Mouse (Mus musculus) thymus, postnatal 25 days (tissue): ENCODE data around the gene Derl3.

Source experiments
- DNase-seq: peaks from one replicate; pipeline ENCODE4 v3.0.0; 2022

Gene Derl3

DNA sequence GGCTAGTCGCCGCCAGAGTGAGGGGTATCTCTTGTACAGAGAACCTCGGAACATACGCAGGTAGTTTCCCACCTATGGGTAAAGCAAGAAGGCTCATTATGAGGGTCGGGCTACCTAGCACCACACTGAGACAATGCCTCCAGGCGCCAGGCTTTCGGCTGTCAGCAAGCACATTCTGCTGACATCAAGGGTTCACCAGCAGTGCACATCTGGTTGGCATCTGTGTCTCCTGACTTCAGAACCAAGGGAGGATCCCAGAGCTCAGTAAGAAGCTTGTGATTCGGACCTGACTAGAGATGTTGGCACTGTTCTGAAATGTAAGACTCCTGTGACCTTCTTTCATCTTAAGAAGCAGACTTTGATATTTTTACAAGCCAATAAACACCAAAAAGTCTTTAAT lies 23.6 kb downstream of the Derl3 start:
- no peak for DNase-seq

GRCm38 (mm10) chr10:75919026-75919425 lies 25.8 kb downstream of the Derl3 start:
- DNase-seq: no peak

- DNase-seq: peak; percentile 93
These were observed 28.0 kb downstream of the Derl3 start, which contains the start of gene Smarcb1 for GRCm38 (mm10) chr10:75921026-75921725. Smarcb1 (minus strand) TSS chr10:75921617.

GRCm38 (mm10) chr10:75921726-75922560 lies 28.7 kb downstream of the Derl3 start:
- no peak for DNase-seq

DNA sequence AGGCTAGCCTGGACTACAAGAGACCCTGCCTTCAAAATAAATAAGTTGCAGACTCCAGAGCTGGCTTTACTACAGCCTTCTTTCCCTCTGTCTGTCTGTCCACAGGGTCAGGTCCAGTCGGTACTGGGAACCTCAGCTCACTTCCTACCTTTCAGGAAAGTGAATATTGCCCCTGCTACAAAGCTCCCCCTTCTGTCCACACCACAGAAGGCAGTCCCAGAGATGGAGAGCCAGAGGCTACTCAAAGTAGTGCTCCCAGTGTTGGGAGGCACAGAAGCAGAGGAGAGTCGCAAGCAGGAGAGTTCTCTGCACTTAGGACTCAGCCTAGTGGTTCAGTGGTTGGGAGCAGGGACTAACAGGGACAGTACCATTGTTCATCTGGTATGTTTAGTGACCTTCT lies 31.1 kb downstream of the Derl3 start:
- DNase-seq: no peak

- DNase-seq: peak; percentile 29
These were observed 33.2 kb downstream of the Derl3 start for GRCm38 (mm10) chr10:75926396-75926795.

- DNase-seq: no peak
These were observed 37.1 kb downstream of the Derl3 start for GRCm38 (mm10) chr10:75930304-75930703.

DNA sequence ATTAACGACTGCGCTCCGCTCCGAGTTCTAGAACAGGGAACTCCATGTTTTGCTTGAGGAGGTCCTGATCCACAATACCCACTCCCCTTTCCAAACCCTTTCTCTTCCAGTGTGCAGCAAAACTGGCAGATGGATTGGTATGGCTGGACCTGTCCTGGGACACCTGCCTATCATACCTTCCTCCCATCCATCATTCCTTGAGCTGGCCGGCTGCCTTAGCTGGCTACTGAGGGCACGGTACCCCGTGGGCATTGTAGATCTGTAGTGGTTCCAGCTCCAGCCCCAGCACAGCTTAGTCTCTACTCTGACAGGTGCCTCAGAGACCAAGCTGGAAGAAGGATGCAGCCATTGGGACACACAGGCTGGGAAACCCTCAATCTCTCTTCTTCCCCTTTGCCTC lies 38.1 kb downstream of the Derl3 start:
- no peak for DNase-seq

DNA sequence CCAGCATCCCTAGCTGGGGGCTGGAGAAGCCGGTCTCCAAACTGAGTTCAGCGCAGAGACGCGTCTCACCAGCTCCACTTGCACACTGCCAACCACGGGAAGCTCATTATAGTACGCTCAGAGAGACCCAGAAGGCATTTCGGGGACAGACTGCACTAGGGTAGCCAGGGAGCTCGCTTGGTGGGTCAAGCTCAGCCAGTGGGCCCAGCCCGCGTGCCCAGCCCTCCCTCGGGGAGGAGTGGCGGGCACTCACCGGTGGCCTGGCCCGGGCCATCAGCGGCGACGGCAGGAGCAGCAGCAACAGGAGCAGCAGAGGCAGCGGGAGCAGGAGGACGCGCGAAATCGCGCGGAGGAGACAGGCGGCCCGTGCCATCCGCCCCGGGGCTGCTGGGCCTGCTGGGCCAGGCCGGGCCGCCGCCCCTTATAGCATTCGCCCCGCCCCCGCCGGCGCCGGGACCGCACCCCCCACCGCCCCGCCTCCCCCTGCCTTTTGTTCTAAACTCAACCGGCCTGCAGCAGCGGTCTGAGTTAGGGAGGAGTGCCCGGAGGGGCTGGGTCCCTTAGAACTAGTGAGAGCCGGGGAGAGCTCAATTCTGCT lies 39.0 kb downstream of the Derl3 start:
- DNase-seq: peak; percentile 42

DNA sequence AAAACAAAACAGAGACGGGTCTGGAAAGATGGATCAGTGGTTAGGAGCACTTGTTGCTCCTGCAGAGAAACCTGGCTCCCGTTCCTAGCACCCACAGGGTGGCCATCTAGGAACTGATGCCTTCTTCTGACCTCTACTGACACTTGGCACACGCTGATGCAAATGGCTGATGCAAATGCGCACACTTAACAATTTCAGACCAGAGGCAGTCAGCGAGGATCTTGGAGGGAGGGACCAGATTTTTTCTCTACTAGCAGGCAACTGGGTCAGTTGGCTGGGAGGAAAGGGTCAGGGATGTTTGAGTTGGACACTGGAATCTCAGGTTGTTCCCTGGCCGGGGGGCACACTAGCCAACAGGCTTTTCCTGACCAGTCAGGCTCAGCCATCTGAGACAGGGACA lies 39.7 kb downstream of the Derl3 start, which contains the start of gene Chchd10:
Gene Chchd10, plus strand, starts transcription at position 240 of the 400 bp plus-strand sequence.
- no peak for DNase-seq

- DNase-seq: no peak
These were observed 41.8 kb downstream of the Derl3 start for GRCm38 (mm10) chr10:75934991-75935390.

DNA sequence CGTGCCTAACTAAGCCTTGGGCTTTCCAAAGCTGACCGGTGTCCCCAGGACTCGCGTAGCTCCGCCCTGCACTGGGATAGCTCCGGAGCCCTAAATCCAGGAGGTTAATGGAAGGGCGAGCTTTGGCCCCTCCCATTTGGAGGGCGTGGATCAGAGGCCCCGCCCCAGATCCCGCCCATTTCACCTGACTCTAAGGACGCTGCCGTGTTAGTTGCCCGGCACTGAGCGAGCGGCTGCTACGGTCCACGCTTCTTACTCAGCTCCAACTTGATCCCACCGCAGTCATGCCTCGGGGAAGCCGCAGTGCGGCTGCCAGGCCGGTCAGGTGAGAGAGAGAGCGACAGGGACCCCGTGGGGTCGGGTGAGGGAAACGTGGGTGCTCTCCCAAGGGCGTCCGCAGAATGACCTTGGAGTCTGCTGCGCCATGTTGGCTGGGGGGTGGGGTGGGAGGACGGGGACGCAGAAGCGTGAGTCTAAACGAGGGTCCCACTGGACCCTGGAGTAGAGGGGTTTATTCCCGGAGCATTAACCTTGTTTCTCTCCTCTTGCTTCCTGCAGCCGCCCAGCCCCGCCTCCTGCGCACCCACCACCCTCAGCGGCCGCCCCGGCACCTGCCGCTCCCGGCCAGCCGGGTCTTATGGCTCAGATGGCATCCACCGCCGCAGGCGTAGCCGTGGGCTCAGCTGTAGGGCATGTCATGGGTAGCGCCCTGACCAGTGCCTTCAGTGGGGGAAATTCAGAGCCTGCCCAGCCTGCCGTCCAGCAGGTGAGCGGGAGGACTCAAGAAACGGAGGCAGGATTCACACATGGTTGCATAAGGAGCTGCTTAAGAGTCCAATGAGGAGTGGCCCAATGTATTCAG lies 42.7 kb downstream of the Derl3 start, which contains the start of gene Mmp11:
Gene Mmp11, minus strand, starts transcription at position 817 of the 862 bp plus-strand sequence.
- DNase-seq: peak; percentile 58

GRCm38 (mm10) chr10:75936909-75937667 lies 43.9 kb downstream of the Derl3 start:
- DNase-seq: no peak

- no peak for DNase-seq
These were observed 44.8 kb downstream of the Derl3 start for GRCm38 (mm10) chr10:75937851-75938643.

GRCm38 (mm10) chr10:75939481-75940234 lies 46.4 kb downstream of the Derl3 start:
- no peak for DNase-seq

DNA sequence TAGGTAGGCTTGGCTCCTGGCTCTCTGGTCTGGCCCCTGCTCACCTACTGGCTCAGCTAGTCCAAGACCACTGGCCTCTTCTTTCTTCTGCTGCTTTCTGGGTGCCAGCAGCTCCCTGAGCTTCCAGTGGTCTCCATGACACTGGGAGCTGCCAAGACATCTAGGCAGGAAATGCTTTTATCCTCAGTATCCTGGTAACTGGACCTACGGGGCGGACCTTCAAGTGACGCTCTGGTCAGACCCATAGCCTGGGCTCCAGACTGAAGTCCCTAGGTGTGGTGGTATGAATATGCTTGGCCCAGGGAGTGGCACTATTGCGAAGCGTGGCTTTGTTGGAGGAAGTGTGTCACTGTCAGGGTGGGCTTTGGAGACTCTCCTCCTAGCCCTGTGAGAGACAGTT lies 47.3 kb downstream of the Derl3 start, which contains the start of gene Gm867:
Gene Gm867, minus strand, starts transcription at position 153 of the 400 bp plus-strand sequence.
- DNase-seq: no peak

- DNase-seq: no peak
These were observed 48.0 kb downstream of the Derl3 start for GRCm38 (mm10) chr10:75941042-75941824.

DNA sequence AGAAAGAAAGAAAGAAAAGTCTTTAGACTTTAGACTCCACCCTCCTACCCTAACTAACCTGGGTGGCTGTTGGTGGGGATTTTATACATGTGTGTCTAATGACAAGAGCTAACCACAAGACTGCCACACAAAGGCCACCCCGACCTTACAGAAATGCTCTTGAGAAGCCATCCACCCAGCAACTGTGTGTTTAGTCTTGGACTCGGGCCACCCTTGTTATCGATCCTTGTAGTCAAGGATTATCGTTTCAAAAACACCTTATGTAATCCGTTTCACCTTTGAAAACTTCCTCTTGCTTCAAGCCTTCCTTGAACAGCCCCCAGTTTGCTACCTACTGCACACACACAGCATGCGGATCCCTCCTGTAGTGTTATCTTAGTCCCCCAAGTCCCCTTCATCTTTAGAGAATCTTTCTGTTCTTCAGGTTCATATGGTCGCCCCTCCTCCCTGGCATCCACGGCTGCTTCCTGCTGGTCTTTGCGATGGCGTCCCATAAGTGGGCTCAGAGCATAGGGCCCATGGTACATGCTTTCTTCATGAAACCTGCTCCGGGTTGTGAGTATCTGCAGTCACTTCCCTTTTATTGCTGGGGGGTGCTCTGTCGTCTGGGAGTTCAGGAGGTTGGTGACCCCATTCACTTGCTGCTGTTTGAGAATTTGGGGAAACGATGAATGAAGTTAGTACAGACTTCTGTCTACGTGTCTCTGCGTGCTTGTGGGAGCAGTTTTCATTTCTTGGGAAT lies 49.7 kb downstream of the Derl3 start, which contains the start of gene Vpreb3:
Gene Vpreb3, plus strand, starts transcription at position 322 of the 742 bp plus-strand sequence.
- DNase-seq: no peak
